Mouse (Mus musculus) ES-Bruce4 (cell line): ENCODE measurements around the gene Mtus2.

ENCODE experiments used
- CTCF ChIP-seq: IDR thresholded peaks from one replicate; pipeline ENCODE4 v1.8.1; 2011; ENCODE audit warnings: low read depth, low read length
- EP300 ChIP-seq: IDR thresholded peaks from 2 replicates; pipeline ENCODE4 v1.6.1; 2011; ENCODE audit warnings: low read depth, low read length; ENCODE audit not compliant: insufficient read depth
- POLR2A ChIP-seq: IDR thresholded peaks from one replicate; pipeline ENCODE4 v1.8.1; 2011; ENCODE audit warnings: low read length; ENCODE audit not compliant: insufficient read depth

GRCm38 (mm10) chr5:148267446-148267845 lies 310.3 kb downstream of the Mtus2 start:
- TF ChIP-seq POLR2A (no peak), CTCF (no peak), EP300 (no peak)
